Mouse (Mus musculus): Measurements from ENCODE around the gene Ndufaf2. TPM values are rescaled to one million over a fixed set of nuclear protein-coding genes. Genes with fewer than 3 reads are reported as not detected.

The Ndufaf2 gene
- total and polyA plus RNA-seq, 3 experiments, result 12.4 to 28.8 (median 23.3) TPM

- intact Hi-C loops (cut with DNase I), result no loop called here
- no peak for DNase-seq
- H3K36me3 ChIP-seq (ENCODE audit: control insufficient read depth, insufficient read depth, low read length), result no peaks in the 10 kb centered on the region
- 87% methylated on average over 6 of the region's 6 CpGs for WGBS
- H3K27me3 ChIP-seq (ENCODE audit: control insufficient read depth, insufficient read depth, low read length), result no peaks in the 10 kb centered on the region
- TF ChIP-seq EP300 (IDR thresholded peaks at IDR 0.05; ENCODE audit: insufficient read depth, low read depth, low read length) (no peak), POLR2A (IDR thresholded peaks at IDR 0.05; ENCODE audit: insufficient read depth, low read depth, low read length) (no peak), CTCF (IDR thresholded peaks at IDR 0.05) (no peak)
- no peak overlapping the region for H3K9ac ChIP-seq (ENCODE audit: low read depth, low read length)
- no peak overlapping the region for H3K4me3 ChIP-seq
- no peaks in the 10 kb centered on the region for H3K79me2 ChIP-seq (replicated peaks; ENCODE audit: control insufficient read depth, insufficient read depth, low read length)
- H3K4me1 ChIP-seq (ENCODE audit: control insufficient read depth, insufficient read depth, low read length), result no peaks in the 10 kb centered on the region
- no peak overlapping the region for H3K27ac ChIP-seq
Observed at GRCm38 (mm10) chr13:108135617-108136016, 22.8 kb downstream of the Ndufaf2 start.

- no peaks in the 10 kb centered on the region for H3K79me2 ChIP-seq (replicated peaks; ENCODE audit: control insufficient read depth, insufficient read depth, low read length)
- no peak overlapping the region for H3K27ac ChIP-seq
- H3K27me3 ChIP-seq (ENCODE audit: control insufficient read depth, insufficient read depth, low read length), result no peaks in the 10 kb centered on the region
- intact Hi-C loops (cut with DNase I), result no loop called here
- peaks cover 3% of the 10 kb centered on the region; the same call in 1 of the 2 replicates for H3K4me1 ChIP-seq (ENCODE audit: control insufficient read depth, insufficient read depth, low read length)
- DNase-seq, result no peak
- no peak overlapping the region for H3K4me3 ChIP-seq
- H3K9ac ChIP-seq (ENCODE audit: low read depth, low read length), result no peak overlapping the region
- 50% methylated on average over 6 of the region's 6 CpGs for WGBS
- no peak for TF ChIP-seq CTCF (IDR thresholded peaks at IDR 0.05)
- no peak for TF ChIP-seq POLR2A (IDR thresholded peaks at IDR 0.05; ENCODE audit: insufficient read depth, low read depth, low read length)
- no peak for TF ChIP-seq EP300 (IDR thresholded peaks at IDR 0.05; ENCODE audit: insufficient read depth, low read depth, low read length)
- no peaks in the 10 kb centered on the region; the same call in 1 of the 2 replicates for H3K36me3 ChIP-seq (ENCODE audit: control insufficient read depth, insufficient read depth, low read length)
Observed at GRCm38 (mm10) chr13:108132031-108132819, 26.2 kb downstream of the Ndufaf2 start.

GRCm38 (mm10) chr13:108130737-108131136 lies 27.7 kb downstream of the Ndufaf2 start:
- no peak overlapping the region for H3K4me3 ChIP-seq
- H3K9ac ChIP-seq (ENCODE audit: low read depth, low read length), result no peak overlapping the region
- H3K27me3 ChIP-seq (ENCODE audit: control insufficient read depth, insufficient read depth, low read length), result no peaks in the 10 kb centered on the region
- no peak for TF ChIP-seq CTCF (IDR thresholded peaks at IDR 0.05)
- TF ChIP-seq POLR2A (IDR thresholded peaks at IDR 0.05; ENCODE audit: insufficient read depth, low read depth, low read length), result no peak
- no peak for TF ChIP-seq EP300 (IDR thresholded peaks at IDR 0.05; ENCODE audit: insufficient read depth, low read depth, low read length)
- no peaks in the 10 kb centered on the region; the same call in 1 of the 2 replicates for H3K36me3 ChIP-seq (ENCODE audit: control insufficient read depth, insufficient read depth, low read length)
- no peak for DNase-seq
- H3K4me1 ChIP-seq (ENCODE audit: control insufficient read depth, insufficient read depth, low read length), result peaks cover 3% of the 10 kb centered on the region; the same call in 1 of the 2 replicates
- no peaks in the 10 kb centered on the region; the same call in 1 of the 2 replicates for H3K79me2 ChIP-seq (replicated peaks; ENCODE audit: control insufficient read depth, insufficient read depth, low read length)
- no peak overlapping the region for H3K27ac ChIP-seq
- 95% methylated on average over 5 of the region's 5 CpGs for WGBS
- intact Hi-C loops (cut with DNase I), result no loop called here

GRCm38 (mm10) chr13:108129070-108129469 lies 29.4 kb downstream of the Ndufaf2 start:
- peaks cover 3% of the 10 kb centered on the region; the same call in 1 of the 2 replicates for H3K4me1 ChIP-seq (ENCODE audit: control insufficient read depth, insufficient read depth, low read length)
- TF ChIP-seq EP300 (IDR thresholded peaks at IDR 0.05; ENCODE audit: insufficient read depth, low read depth, low read length), result no peak
- TF ChIP-seq CTCF (IDR thresholded peaks at IDR 0.05), result peak; percentile 52
- no peak for TF ChIP-seq POLR2A (IDR thresholded peaks at IDR 0.05; ENCODE audit: insufficient read depth, low read depth, low read length)
- H3K27me3 ChIP-seq (ENCODE audit: control insufficient read depth, insufficient read depth, low read length), result no peaks in the 10 kb centered on the region
- H3K36me3 ChIP-seq (ENCODE audit: control insufficient read depth, insufficient read depth, low read length), result no peaks in the 10 kb centered on the region; the same call in 1 of the 2 replicates
- H3K79me2 ChIP-seq (replicated peaks; ENCODE audit: control insufficient read depth, insufficient read depth, low read length), result no peaks in the 10 kb centered on the region; the same call in 1 of the 2 replicates
- H3K27ac ChIP-seq, result peak overlapping the region; percentile 70
- WGBS, result 28% methylated on average over 7 of the region's 7 CpGs
- no peak overlapping the region for H3K9ac ChIP-seq (ENCODE audit: low read depth, low read length)
- intact Hi-C loops (cut with DNase I), result loop anchor here (5.0 kb wide), 2 partner anchors 87 to 237 kb away; partner anchors contain the start of gene Smim15
- H3K4me3 ChIP-seq, result peak overlapping the region; percentile 13; the same call in 1 of the 2 replicates
- peak; percentile 14 to 26 for DNase-seq

GRCm38 (mm10) chr13:108127883-108128282 lies 30.5 kb downstream of the Ndufaf2 start:
- peaks cover 3% of the 10 kb centered on the region; the same call in 1 of the 2 replicates for H3K4me1 ChIP-seq (ENCODE audit: control insufficient read depth, insufficient read depth, low read length)
- DNase-seq, result no peak
- 41% methylated on average over 1 of the region's 1 CpGs for WGBS
- intact Hi-C loops (cut with DNase I), result loop anchor here (1.0 to 5.0 kb wide), 3 partner anchors 24 to 236 kb away; partner anchors contain the start of gene Smim15
- TF ChIP-seq POLR2A (IDR thresholded peaks at IDR 0.05; ENCODE audit: insufficient read depth, low read depth, low read length) (no peak), EP300 (IDR thresholded peaks at IDR 0.05; ENCODE audit: insufficient read depth, low read depth, low read length) (no peak), CTCF (IDR thresholded peaks at IDR 0.05) (no peak)
- no peak overlapping the region for H3K4me3 ChIP-seq
- no peaks in the 10 kb centered on the region for H3K27me3 ChIP-seq (ENCODE audit: control insufficient read depth, insufficient read depth, low read length)
- H3K36me3 ChIP-seq (ENCODE audit: control insufficient read depth, insufficient read depth, low read length), result no peaks in the 10 kb centered on the region; the same call in 1 of the 2 replicates
- peak overlapping the region; percentile 70 for H3K27ac ChIP-seq
- H3K9ac ChIP-seq (ENCODE audit: low read depth, low read length), result no peak overlapping the region
- no peaks in the 10 kb centered on the region; the same call in 1 of the 2 replicates for H3K79me2 ChIP-seq (replicated peaks; ENCODE audit: control insufficient read depth, insufficient read depth, low read length)

Measured in heart, adult 2 months (tissue).